Mouse (Mus musculus) C2C12 (cell line): Measurements from ENCODE around the gene Tap2. TPM values are rescaled to one million over a fixed set of nuclear protein-coding genes. Genes with fewer than 3 reads are reported as not detected.

Experiments
- H3K27me3 ChIP-seq: one replicate; pipeline ENCODE4 v1.6.1; 2011; ENCODE audit not compliant: control insufficient read depth, insufficient read depth, insufficient read length
- H3K36me3 ChIP-seq: one replicate; pipeline ENCODE4 v1.6.1; 2011; ENCODE audit not compliant: control insufficient read depth, insufficient read depth
- H3K4me3 ChIP-seq: one replicate; pipeline ENCODE4 v1.5.1; 2011; ENCODE audit warnings: mild to moderate bottlenecking, control low read depth; ENCODE audit not compliant: poor library complexity, insufficient read depth, severe bottlenecking
- H3K79me2 ChIP-seq: one replicate; pipeline ENCODE4 v1.6.1; 2011; ENCODE audit not compliant: control insufficient read depth, insufficient read depth
- H3K79me3 ChIP-seq: one replicate; pipeline ENCODE4 v1.6.1; 2011; ENCODE audit warnings: low read depth, control low read depth
- H3ac ChIP-seq: one replicate; pipeline ENCODE3; 2011; ENCODE audit warnings: low read depth; ENCODE audit not compliant: control insufficient read depth, insufficient read length
- CEBPB ChIP-seq: IDR thresholded peaks from one replicate; pipeline ENCODE4 v1.6.1; 2011; ENCODE audit warnings: low read depth, mild to moderate bottlenecking, control low read depth, moderate library complexity
- CTCF ChIP-seq: IDR thresholded peaks from one replicate; pipeline ENCODE4 v1.5.1; 2011; ENCODE audit not compliant: control insufficient read depth, insufficient read depth, insufficient read length
- FOSL1 ChIP-seq: IDR thresholded peaks from one replicate; pipeline ENCODE4 v1.8.0; 2011; ENCODE audit warnings: mild to moderate bottlenecking, low read length; ENCODE audit not compliant: poor library complexity, insufficient read depth, severe bottlenecking
- MAX ChIP-seq: IDR thresholded peaks from one replicate; pipeline ENCODE4 v1.6.1; 2011; ENCODE audit warnings: mild to moderate bottlenecking, control low read depth
- MYOD1 ChIP-seq: IDR thresholded peaks from one replicate; pipeline ENCODE4 v1.6.1; 2011; ENCODE audit warnings: low read depth; ENCODE audit not compliant: control insufficient read depth, insufficient read length
- MYOG ChIP-seq: IDR thresholded peaks from one replicate; pipeline ENCODE4 v1.6.1; 2011; ENCODE audit not compliant: control insufficient read depth, insufficient read length; ENCODE audit errors: extremely low read depth
- USF1 ChIP-seq: IDR thresholded peaks from one replicate; pipeline ENCODE4 v1.6.1; 2011; ENCODE audit warnings: low read depth, mild to moderate bottlenecking, control low read depth, moderate library complexity
- polyA plus RNA-seq: library from polyadenylated mRNA; unstranded; fragments of >200 nt; fragmentation: generic; extraction: Trizol; gene quantifications from one replicate; pipeline ENCODE4 v1.2.1, GENCODE M21; 2012; ENCODE audit warnings: missing spikeins

Gene Tap2
- polyA plus RNA-seq, 1 experiment, result 0.47 TPM

DNA sequence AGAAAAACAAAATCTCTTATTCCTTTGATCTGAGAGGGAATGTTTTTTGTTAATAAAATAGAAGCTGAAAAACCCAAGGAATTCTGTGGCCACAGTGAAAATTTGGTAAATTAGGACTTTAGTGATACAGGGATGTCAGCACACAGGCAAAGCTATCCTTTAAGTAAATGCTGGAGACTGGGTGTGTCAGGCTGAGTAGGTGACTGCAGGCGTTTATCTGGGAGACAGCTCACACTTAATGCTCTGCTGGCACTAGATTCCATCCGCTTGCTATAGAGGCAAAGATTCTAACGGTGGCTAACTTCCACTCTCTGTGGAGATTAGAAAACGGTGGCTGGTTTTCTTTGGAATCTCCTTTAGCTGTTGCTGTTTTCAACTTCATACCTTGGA, 32.8 kb upstream of the Tap2 start:
- H3K79me3 ChIP-seq, result no peaks in the 10 kb centered on the region
- H3ac ChIP-seq, result no peak overlapping the region
- TF ChIP-seq MYOG (no peak), MAX (no peak), MYOD1 (no peak), CTCF (no peak), CEBPB (no peak), FOSL1 (no peak)
- H3K79me2 ChIP-seq, result no peaks in the 10 kb centered on the region
- H3K36me3 ChIP-seq, result no peaks in the 10 kb centered on the region
- H3K27me3 ChIP-seq, result no peaks in the 10 kb centered on the region
- no peak overlapping the region for H3K4me3 ChIP-seq

- Histone ChIP-seq H3K79me3 (no peaks in the 10 kb centered on the region), H3K36me3 (no peaks in the 10 kb centered on the region), H3ac (no peak overlapping the region), H3K4me3 (no peak overlapping the region), H3K79me2 (no peaks in the 10 kb centered on the region), H3K27me3 (no peaks in the 10 kb centered on the region)
- TF ChIP-seq MAX (no peak), FOSL1 (no peak), MYOG (no peak), CTCF (no peak), CEBPB (no peak), USF1 (no peak), MYOD1 (no peak)
Observed at GRCm38 (mm10) chr17:34170877-34171498, 32.3 kb upstream of the Tap2 start.

DNA sequence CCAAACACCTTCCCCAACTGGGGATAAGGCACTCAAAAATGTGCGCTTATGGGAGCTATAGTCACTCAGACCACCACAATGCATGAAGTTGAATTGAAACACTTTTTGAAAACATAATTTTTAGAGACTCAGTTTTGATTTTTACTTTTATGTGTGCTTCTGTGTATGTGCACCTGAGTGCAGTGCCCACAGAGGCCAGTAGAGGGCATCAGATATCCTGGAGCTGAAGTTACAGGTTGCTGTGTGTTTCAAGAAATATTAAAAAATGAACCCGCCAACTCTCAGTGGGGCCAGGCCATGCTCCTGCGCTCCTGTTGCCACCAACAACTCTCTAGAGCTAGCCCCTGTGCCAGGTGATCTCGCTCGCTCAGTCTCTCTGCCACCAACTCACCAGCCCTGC, 30.8 kb upstream of the Tap2 start:
- Histone ChIP-seq H3ac (no peak overlapping the region), H3K36me3 (no peaks in the 10 kb centered on the region), H3K79me2 (no peaks in the 10 kb centered on the region), H3K4me3 (no peak overlapping the region), H3K79me3 (no peaks in the 10 kb centered on the region), H3K27me3 (no peaks in the 10 kb centered on the region)
- TF ChIP-seq MYOD1, result no peak
- no peak for TF ChIP-seq FOSL1
- TF ChIP-seq USF1, result no peak
- TF ChIP-seq MAX, result no peak
- TF ChIP-seq CEBPB, result no peak
- TF ChIP-seq CTCF, result no peak
- TF ChIP-seq MYOG, result no peak

- Histone ChIP-seq H3K79me2 (no peaks in the 10 kb centered on the region), H3K27me3 (no peaks in the 10 kb centered on the region), H3K36me3 (no peaks in the 10 kb centered on the region), H3ac (no peak overlapping the region), H3K4me3 (no peak overlapping the region), H3K79me3 (no peaks in the 10 kb centered on the region)
- no peak for TF ChIP-seq FOSL1
- TF ChIP-seq USF1, result no peak
- TF ChIP-seq MYOD1, result no peak
- TF ChIP-seq CEBPB, result no peak
- no peak for TF ChIP-seq CTCF
- no peak for TF ChIP-seq MYOG
- no peak for TF ChIP-seq MAX
Observed at GRCm38 (mm10) chr17:34174075-34174474, 29.3 kb upstream of the Tap2 start.

DNA sequence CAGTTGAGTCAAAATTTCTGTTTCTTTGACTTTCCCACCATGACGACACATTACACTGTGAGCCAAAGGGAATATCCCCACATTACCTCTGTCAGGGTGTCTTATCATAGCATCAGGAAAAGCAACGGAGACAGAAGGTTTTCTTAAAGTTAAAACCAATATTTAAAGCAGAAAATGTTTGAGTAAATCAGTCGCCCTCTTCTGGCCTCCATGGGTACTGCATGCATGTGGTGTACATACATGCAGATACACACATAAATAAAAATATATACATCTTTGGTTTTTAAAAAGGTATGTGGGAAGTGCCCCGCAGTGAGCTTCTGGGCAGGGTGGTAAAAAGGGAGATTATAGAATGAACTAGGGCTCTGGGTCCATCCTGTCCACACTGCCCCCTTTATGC, 26.1 kb upstream of the Tap2 start:
- Histone ChIP-seq H3K36me3 (no peaks in the 10 kb centered on the region), H3K4me3 (no peak overlapping the region), H3K27me3 (peaks cover 11% of the 10 kb centered on the region), H3ac (no peak overlapping the region), H3K79me2 (no peaks in the 10 kb centered on the region), H3K79me3 (no peaks in the 10 kb centered on the region)
- no peak for TF ChIP-seq FOSL1
- TF ChIP-seq CTCF, result no peak
- no peak for TF ChIP-seq CEBPB
- no peak for TF ChIP-seq USF1
- TF ChIP-seq MAX, result no peak
- no peak for TF ChIP-seq MYOD1

GRCm38 (mm10) chr17:34179019-34179418, 24.3 kb upstream of the Tap2 start:
- TF ChIP-seq MYOD1 (no peak), USF1 (no peak), CTCF (no peak), CEBPB (no peak), MAX (no peak), FOSL1 (no peak), MYOG (no peak)
- Histone ChIP-seq H3K79me2 (no peaks in the 10 kb centered on the region), H3K79me3 (no peaks in the 10 kb centered on the region), H3K4me3 (no peak overlapping the region), H3ac (no peak overlapping the region), H3K36me3 (no peaks in the 10 kb centered on the region), H3K27me3 (peaks cover 24% of the 10 kb centered on the region)
